Mouse (Mus musculus) embryonic facial prominence, embryonic 12.5 days (tissue): ENCODE measurements at regions not wholly inside any gene's neighbourhood (a gene's known extent, or its start where the extent isn't known, plus 50 kb on each side); places are given as distances from the start of the nearest gene placed in this dataset.

Experiments
- ATAC-seq: fragments of 200-750 bp; cut with Nextera tagmentation; 2 replicates; pipeline ENCODE4 v1.8.0; 2017; ENCODE audit not compliant: insufficient number of reproducible peaks, insufficient read depth, low FRiP score, low TSS enrichment
- H3K27ac ChIP-seq: fragments of 300-500 bp; sonication (generic); 2 replicates; pipeline ENCODE4 v1.5.1; 2016; ENCODE audit warnings: mild to moderate bottlenecking
- H3K27me3 ChIP-seq: fragments of 300-500 bp; sonication (generic); 2 replicates; pipeline ENCODE4 v1.6.1; 2016; ENCODE audit warnings: mild to moderate bottlenecking, moderate library complexity
- H3K36me3 ChIP-seq: fragments of 300-500 bp; sonication (generic); 2 replicates; pipeline ENCODE4 v1.6.1; 2016; ENCODE audit warnings: mild to moderate bottlenecking
- H3K4me1 ChIP-seq: fragments of 300-500 bp; sonication (generic); 2 replicates; pipeline ENCODE4 v1.6.1; 2016
- H3K4me2 ChIP-seq: fragments of 300-500 bp; sonication (generic); replicated peaks from 2 replicates; pipeline ENCODE4 v1.6.1; 2016; ENCODE audit warnings: mild to moderate bottlenecking, moderate library complexity
- H3K4me3 ChIP-seq: fragments of 300-500 bp; sonication (generic); 2 replicates; pipeline ENCODE4 v1.5.1; 2016; ENCODE audit warnings: mild to moderate bottlenecking
- H3K9ac ChIP-seq: fragments of 300-500 bp; sonication (generic); 2 replicates; pipeline ENCODE4 v1.6.1; 2016; ENCODE audit warnings: mild to moderate bottlenecking, moderate library complexity
- H3K9me3 ChIP-seq: fragments of 300-500 bp; sonication (generic); 2 replicates; pipeline ENCODE4 v1.6.1; 2016; ENCODE audit warnings: mild to moderate bottlenecking, moderate library complexity
- WGBS: fragments of 180-500 bp; shearing (Covaris S2); methylation state at CpG from one replicate; pipeline ENCODE4 v1.1.7; 2016; 5-methylcytosine and 5-hydroxymethylcytosine counted together

- Histone ChIP-seq H3K27me3 (no peaks in the 10 kb centered on the region), H3K9me3 (no peaks in the 10 kb centered on the region), H3K4me3 (no peak overlapping the region), H3K27ac (no peak overlapping the region), H3K4me2 (no peak overlapping the region), H3K9ac (no peak overlapping the region), H3K36me3 (no peaks in the 10 kb centered on the region), H3K4me1 (no peaks in the 10 kb centered on the region)
- ATAC-seq = no peak
- WGBS = 84% methylated on average over 3 of the region's 3 CpGs
Measured at GRCm38 (mm10) chr10:15248899-15249298, 530.9 kb upstream of the Gje1 start.

- 58% methylated on average over 6 of the region's 6 CpGs for WGBS
- H3K4me2 ChIP-seq = no peak overlapping the region
- H3K9me3 ChIP-seq = no peaks in the 10 kb centered on the region
- H3K4me3 ChIP-seq = no peak overlapping the region
- H3K27me3 ChIP-seq = no peaks in the 10 kb centered on the region
- no peaks in the 10 kb centered on the region for H3K36me3 ChIP-seq
- H3K27ac ChIP-seq = no peak overlapping the region
- H3K4me1 ChIP-seq = no peaks in the 10 kb centered on the region
- no peak for ATAC-seq
- no peak overlapping the region for H3K9ac ChIP-seq
Measured at GRCm38 (mm10) chr10:15244376-15245262, 526.6 kb upstream of the Gje1 start.

- no peak overlapping the region for H3K4me3 ChIP-seq
- H3K9me3 ChIP-seq = no peaks in the 10 kb centered on the region
- no peak overlapping the region for H3K4me2 ChIP-seq
- H3K36me3 ChIP-seq = no peaks in the 10 kb centered on the region
- no peak for ATAC-seq
- H3K9ac ChIP-seq = no peak overlapping the region
- 71% methylated on average over 2 of the region's 2 CpGs for WGBS
- H3K27ac ChIP-seq = no peak overlapping the region
- H3K4me1 ChIP-seq = no peaks in the 10 kb centered on the region
- H3K27me3 ChIP-seq = no peaks in the 10 kb centered on the region
Measured at GRCm38 (mm10) chr10:15243460-15243859, 525.4 kb upstream of the Gje1 start.

GRCm38 (mm10) chr10:15218883-15219282, 500.9 kb upstream of the Gje1 start:
- 76% methylated on average over 3 of the region's 3 CpGs for WGBS

GRCm38 (mm10) chr10:15179585-15179984, 461.6 kb upstream of the Gje1 start:
- ATAC-seq = no peak
- WGBS = 96% methylated on average over 6 of the region's 6 CpGs
- Histone ChIP-seq H3K4me2 (no peak overlapping the region), H3K4me1 (no peaks in the 10 kb centered on the region), H3K9ac (no peak overlapping the region), H3K9me3 (no peaks in the 10 kb centered on the region), H3K4me3 (no peak overlapping the region), H3K27ac (no peak overlapping the region), H3K27me3 (no peaks in the 10 kb centered on the region), H3K36me3 (no peaks in the 10 kb centered on the region)

More at GRCm38 (mm10) chr10:15218883-15219282, 500.9 kb upstream of the Gje1 start:
- no peaks in the 10 kb centered on the region for H3K27me3 ChIP-seq
- no peak overlapping the region for H3K4me2 ChIP-seq
- H3K4me3 ChIP-seq = no peak overlapping the region
- no peak for ATAC-seq
- H3K27ac ChIP-seq = no peak overlapping the region
- no peaks in the 10 kb centered on the region for H3K4me1 ChIP-seq
- H3K9me3 ChIP-seq = no peaks in the 10 kb centered on the region
- no peaks in the 10 kb centered on the region for H3K36me3 ChIP-seq
- no peak overlapping the region for H3K9ac ChIP-seq

GRCm38 (mm10) chr10:15174421-15174820, 456.4 kb upstream of the Gje1 start:
- Histone ChIP-seq H3K27me3 (no peaks in the 10 kb centered on the region), H3K4me1 (no peaks in the 10 kb centered on the region), H3K27ac (no peak overlapping the region), H3K4me2 (no peak overlapping the region), H3K9ac (no peak overlapping the region), H3K4me3 (no peak overlapping the region), H3K36me3 (no peaks in the 10 kb centered on the region), H3K9me3 (no peaks in the 10 kb centered on the region)
- ATAC-seq = no peak
- 46% methylated on average over 1 of the region's 1 CpGs for WGBS

GRCm38 (mm10) chr10:15172558-15172957, 454.5 kb upstream of the Gje1 start:
- ATAC-seq = no peak
- no peaks in the 10 kb centered on the region for H3K36me3 ChIP-seq
- H3K9ac ChIP-seq = no peak overlapping the region
- WGBS = 67% methylated on average over 1 of the region's 1 CpGs
- H3K27me3 ChIP-seq = no peaks in the 10 kb centered on the region
- no peak overlapping the region for H3K4me2 ChIP-seq
- no peaks in the 10 kb centered on the region for H3K9me3 ChIP-seq
- no peaks in the 10 kb centered on the region for H3K4me1 ChIP-seq
- no peak overlapping the region for H3K27ac ChIP-seq
- no peak overlapping the region for H3K4me3 ChIP-seq

GRCm38 (mm10) chr10:15140703-15141102, 422.7 kb upstream of the Gje1 start:
- no peak overlapping the region for H3K27ac ChIP-seq
- H3K36me3 ChIP-seq = no peaks in the 10 kb centered on the region
- H3K9ac ChIP-seq = no peak overlapping the region
- H3K9me3 ChIP-seq = no peaks in the 10 kb centered on the region
- H3K4me1 ChIP-seq = no peaks in the 10 kb centered on the region
- H3K27me3 ChIP-seq = no peaks in the 10 kb centered on the region
- no peak overlapping the region for H3K4me2 ChIP-seq
- ATAC-seq = no peak
- WGBS = 80% methylated on average over 2 of the region's 2 CpGs
- no peak overlapping the region for H3K4me3 ChIP-seq
